ENCODE assay signal across 21 mouse cellular contexts in the genomic region with DNA sequence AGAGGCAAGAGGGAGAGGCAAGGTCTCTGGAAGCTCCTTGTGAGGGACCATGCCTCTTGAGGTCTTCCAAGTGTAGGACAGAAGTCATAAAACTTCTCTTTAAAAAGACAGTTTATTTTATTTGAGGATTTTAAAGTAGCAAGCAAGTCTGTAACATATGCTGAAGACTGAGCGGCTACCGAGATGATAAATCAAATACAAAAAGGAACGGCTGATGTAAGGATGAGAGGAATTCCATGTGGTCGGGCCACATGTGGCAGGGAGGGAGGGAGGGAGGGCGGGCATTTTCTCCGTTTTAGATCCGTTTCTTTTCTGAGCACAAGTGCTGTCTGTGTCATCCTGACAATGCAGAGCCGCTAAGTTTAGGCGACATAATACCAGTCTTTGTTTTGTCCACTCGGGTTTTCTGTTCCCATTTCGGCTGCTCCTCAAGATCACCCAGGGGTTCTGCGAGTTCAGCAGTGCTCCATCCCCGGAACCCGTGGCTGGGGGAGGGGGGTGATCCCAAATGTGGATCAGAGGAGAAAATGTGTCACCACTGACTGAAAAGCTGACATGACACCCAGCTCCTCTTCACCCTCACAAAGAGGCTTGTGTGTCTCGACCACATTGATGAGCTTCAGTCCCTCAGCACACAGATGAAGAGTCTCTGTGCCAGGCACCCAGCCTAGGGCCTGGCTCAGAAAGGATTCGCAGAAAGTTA. TPM values are rescaled to one million over a fixed set of nuclear protein-coding genes. Genes with fewer than 3 reads are reported as not detected.
A peak's percentile ranks its signal among the peaks of the same experiment; 100 is the strongest.
DNase-seq lines count a peak whose midpoint lies in the region; ATAC-seq and TF ChIP-seq lines count a peak whose summit lies in the region.
"Had no signal": no experiment of that assay in that cellular context is flagged by ENCODE, and none has a peak within 500 bp of the region (broad histone marks: within the 10 kb centered on the region; RNA-seq: fewer than 3 reads in every experiment).

No protein-coding gene starts in this region.

- 0 out of 2 replicates have a peak, but pooled peaks have one; percentile 31 for ATAC-seq in frontal cortex, adult (ENCODE audit: low TSS enrichment)
- 0 out of 2 replicates have a peak, but pooled peaks have one; percentile 36 for ATAC-seq in kidney, postnatal 0 days (replicated peaks; ENCODE audit: low FRiP score, low read depth)
- ATAC-seq in embryonic facial prominence, embryonic 12.5 days (ENCODE audit: insufficient number of reproducible peaks, insufficient read depth, low FRiP score, low TSS enrichment) = peak; percentile 47; the same call in 1 of the 2 replicates
- no peak for ATAC-seq in inflammation-experienced regulatory T-cells, adult 6 months
- ATAC-seq: midbrain, embryonic 15.5 days had no signal

- no peaks in the 10 kb centered on the region for H3K9me3 ChIP-seq in kidney, postnatal 0 days (replicated peaks; ENCODE audit: low read length)
- no peaks in the 10 kb centered on the region for H3K9me3 ChIP-seq in E14TG2a.4 (ENCODE audit: low read length)
- no peaks in the 10 kb centered on the region for H3K9me3 ChIP-seq in embryonic facial prominence, embryonic 12.5 days
- H3K9me3 ChIP-seq: forebrain, embryonic 10.5 days; G1E; midbrain, embryonic 15.5 days had no signal

- no peaks in the 10 kb centered on the region for H3K36me3 ChIP-seq in kidney, postnatal 0 days (ENCODE audit: insufficient read depth, low read length)
- H3K36me3 ChIP-seq in E14TG2a.4 (ENCODE audit: insufficient read depth, low read length) = peaks cover 19% of the 10 kb centered on the region
- no peaks in the 10 kb centered on the region for H3K36me3 ChIP-seq in embryonic facial prominence, embryonic 12.5 days
- H3K36me3 ChIP-seq: forebrain, embryonic 10.5 days; G1E; midbrain, embryonic 15.5 days had no signal

- no peak overlapping the region for H3K4me2 ChIP-seq in kidney, postnatal 0 days (ENCODE audit: low read length)
- H3K4me2 ChIP-seq in embryonic facial prominence, embryonic 12.5 days (replicated peaks) = peak overlapping the region; percentile 30; the same call in 1 of the 2 replicates
- H3K4me2 ChIP-seq: hindbrain, embryonic 14.5 days; midbrain, embryonic 15.5 days had no signal

- 49% methylated on average over 16 of the region's 16 CpGs for WGBS in kidney, postnatal 0 days
- WGBS in embryonic facial prominence, embryonic 12.5 days = 23% methylated on average over 16 of the region's 16 CpGs

- no peak overlapping the region for H3K4me3 ChIP-seq in kidney, postnatal 0 days (replicated peaks; ENCODE audit: low read depth, low read length)
- peak overlapping the region; percentile 39; the same call in 1 of the 2 replicates for H3K4me3 ChIP-seq in E14TG2a.4 (replicated peaks; ENCODE audit: low read length)
- no peak overlapping the region for H3K4me3 ChIP-seq in embryonic facial prominence, embryonic 12.5 days
- H3K4me3 ChIP-seq: forebrain, embryonic 10.5 days; midbrain, embryonic 15.5 days had no signal

- H3K27ac ChIP-seq in kidney, postnatal 0 days = no peak overlapping the region
- peak overlapping the region; percentile 12; the same call in 1 of the 2 replicates for H3K27ac ChIP-seq in embryonic facial prominence, embryonic 12.5 days
- H3K27ac ChIP-seq: forebrain, embryonic 10.5 days; hindbrain, embryonic 14.5 days; midbrain, embryonic 15.5 days had no signal

- no peak overlapping the region for H3K9ac ChIP-seq in kidney, postnatal 0 days (ENCODE audit: low read depth, low read length)
- no peak overlapping the region for H3K9ac ChIP-seq in embryonic facial prominence, embryonic 12.5 days
- H3K9ac ChIP-seq: hindbrain, embryonic 14.5 days; midbrain, embryonic 15.5 days had no signal

- H3K27me3 ChIP-seq in kidney, postnatal 0 days (ENCODE audit: insufficient read depth, low read length) = no peaks in the 10 kb centered on the region
- no peaks in the 10 kb centered on the region for H3K27me3 ChIP-seq in E14TG2a.4 (ENCODE audit: insufficient read depth, low read length)
- no peaks in the 10 kb centered on the region for H3K27me3 ChIP-seq in embryonic facial prominence, embryonic 12.5 days
- H3K27me3 ChIP-seq: midbrain, embryonic 15.5 days had no signal

- no peak for TF ChIP-seq CTCF in kidney, postnatal 0 days (IDR thresholded peaks at IDR 0.05; ENCODE audit: low read depth)
- no peak for TF ChIP-seq CTCF in E14TG2a.4 (conservative IDR thresholded peaks at IDR 0.05; ENCODE audit: low read length)

- DNase-seq in frontal cortex, postnatal 10 days (ENCODE audit: low spot score in 2 of 2) = no peak
- DNase-seq in kidney, postnatal 0 days (ENCODE audit: low spot score) = peak; percentile 68
- DNase-seq in kidney, adult 11 months = no peak
- no peak for DNase-seq in left cerebral cortex, adult 18-20 months (ENCODE audit: low spot score in 2 of 2)
- DNase-seq: adrenal gland, postnatal 14 days; cerebellum, adult 8-10 months; lung, adult 2 months; right cerebral cortex, postnatal 4 days had no signal

- no peaks in the 10 kb centered on the region for H3K4me1 ChIP-seq in kidney, postnatal 0 days (replicated peaks; ENCODE audit: insufficient read depth, low read length)
- peaks cover 5% of the 10 kb centered on the region for H3K4me1 ChIP-seq in E14TG2a.4 (replicated peaks; ENCODE audit: low read depth, low read length)
- peaks cover 5% of the 10 kb centered on the region; the same call in 1 of the 2 replicates for H3K4me1 ChIP-seq in embryonic facial prominence, embryonic 12.5 days
- H3K4me1 ChIP-seq: midbrain, embryonic 15.5 days had no signal

RNA-seq across cellular contexts. Expression of a gene that starts 10.2 kb away (rescaled TPM):
- 1.0 and 1.6 TPM in 2 replicates for polyA plus RNA-seq in kidney, postnatal 0 days (2015; fragmentation: Nextera tagmentation; extraction: Ambion mirVana)
- polyA plus RNA-seq in embryonic facial prominence, embryonic 12.5 days (2016; fragmentation: Nextera tagmentation; extraction: Ambion mirVana) = 0.41 and 1.2 TPM in 2 replicates
- under 1 TPM in 1 of 3 experiments, not detected in 2; 0.40 TPM for polyA plus RNA-seq in inflammation-experienced regulatory T-cells, adult 6 months (2017; shearing (Covaris generic))
- not detected for total RNA-seq in left cerebral cortex, adult 18-20 months (2021)
- total RNA-seq: adrenal gland, postnatal 14 days; G1E; layer of hippocampus, adult 18-20 months had no signal
- polyA plus RNA-seq: G1E; hindbrain, embryonic 14.5 days; midbrain, embryonic 15.5 days; neural tube, embryonic 11.5 days had no signal

RNA-seq across cellular contexts. Expression of a gene that starts 18.4 kb away (rescaled TPM):
- 1,072 and 1,147 TPM in 2 replicates for polyA plus RNA-seq in kidney, postnatal 0 days (2015; fragmentation: Nextera tagmentation; extraction: Ambion mirVana)
- polyA plus RNA-seq in embryonic facial prominence, embryonic 12.5 days (2016; fragmentation: Nextera tagmentation; extraction: Ambion mirVana) = 471 and 489 TPM in 2 replicates
- polyA plus RNA-seq in inflammation-experienced regulatory T-cells, adult 6 months (2017; shearing (Covaris generic)) = 100 to 1,000 TPM; 273 to 480 (median 293) TPM
- 100 to 1,000 TPM; 586 to 651 TPM for total RNA-seq in left cerebral cortex, adult 18-20 months (2021)

RNA-seq across cellular contexts. Expression of a gene that starts 37.1 kb away (rescaled TPM):
- polyA plus RNA-seq in kidney, postnatal 0 days (2015; fragmentation: Nextera tagmentation; extraction: Ambion mirVana) = 0.11 TPM in 1 of 2 replicates, not detected in the other
- polyA plus RNA-seq in embryonic facial prominence, embryonic 12.5 days (2016; fragmentation: Nextera tagmentation; extraction: Ambion mirVana) = 0.25 TPM in 1 of 2 replicates, not detected in the other
- not detected for polyA plus RNA-seq in inflammation-experienced regulatory T-cells, adult 6 months (2017; shearing (Covaris generic))
- 1 to 10 TPM in 1 of 2 experiments, not detected in 1; 1.5 TPM for total RNA-seq in left cerebral cortex, adult 18-20 months (2021)
- total RNA-seq: adrenal gland, postnatal 14 days; layer of hippocampus, adult 18-20 months; liver, adult 2 months had no signal
- polyA plus RNA-seq: forebrain, embryonic 10.5 days; G1E; gonadal fat pad, adult 2 months; heart, postnatal 0 days; liver, adult 2 months; lung, adult 2 months; neural tube, embryonic 11.5 days had no signal

RNA-seq across cellular contexts. Expression of a gene that starts 41.4 kb away (rescaled TPM):
- 77.8 and 92.8 TPM in 2 replicates for polyA plus RNA-seq in kidney, postnatal 0 days (2015; fragmentation: Nextera tagmentation; extraction: Ambion mirVana)
- polyA plus RNA-seq in embryonic facial prominence, embryonic 12.5 days (2016; fragmentation: Nextera tagmentation; extraction: Ambion mirVana) = 110 and 117 TPM in 2 replicates
- 10 to 100 TPM; 37.4 to 47.1 (median 41.0) TPM for polyA plus RNA-seq in inflammation-experienced regulatory T-cells, adult 6 months (2017; shearing (Covaris generic))
- total RNA-seq in left cerebral cortex, adult 18-20 months (2021) = 100 to 1,000 TPM; 338 to 340 TPM
